Mouse (Mus musculus) MEL (cell line): ENCODE measurements at regions not wholly inside any gene's neighbourhood (a gene's known extent, or its start where the extent isn't known, plus 50 kb on each side); places are given as distances from the start of the nearest gene placed in this dataset.

ENCODE experiments used
- DNase-seq: peaks from one replicate; pipeline ENCODE4 v3.0.0; 2011; ENCODE audit warnings: low read depth, low spot score
- H3K27ac ChIP-seq: 2 replicates; pipeline ENCODE4 v1.5.1; 2012; ENCODE audit warnings: low read depth, mild to moderate bottlenecking, control low read depth, low read length, moderate library complexity; ENCODE audit not compliant: control insufficient read depth
- H3K27me3 ChIP-seq, 2 experiments: fragments of 150-350 bp in 1 of 2; sonication (generic) in 1 of 2; 2 replicates each; pipeline ENCODE4 v1.6.1; 2012; ENCODE audit warnings: low read length in 2 of 2, mild to moderate bottlenecking in 2 of 2, improper control_type of control experiment in 1 of 2, moderate library complexity in 1 of 2; ENCODE audit not compliant: insufficient read depth in 2 of 2, control insufficient read depth in 1 of 2
- H3K36me3 ChIP-seq, 2 experiments: 2 replicates each; pipeline ENCODE4 v1.6.1; 2012 to 2014; ENCODE audit warnings: low read length in 2 of 2, improper control_type of control experiment in 1 of 2, inconsistent platforms in 1 of 2, mild to moderate bottlenecking in 1 of 2; ENCODE audit not compliant: insufficient read depth in 2 of 2, control insufficient read depth in 1 of 2
- H3K4me1 ChIP-seq, 2 experiments: fragments of 150-350 bp in 1 of 2; sonication (generic) in 1 of 2; 2 replicates each; pipeline ENCODE4 v1.6.1; 2012; ENCODE audit warnings: low read length in 2 of 2, improper control_type of control experiment in 1 of 2, mild to moderate bottlenecking in 1 of 2; ENCODE audit not compliant: insufficient read depth in 2 of 2, control insufficient read depth in 1 of 2
- H3K4me3 ChIP-seq, 2 experiments: fragments of 150-350 bp in 1 of 2; sonication (generic) in 1 of 2; 2 replicates each; pipeline ENCODE4 v1.5.1; 2012; ENCODE audit warnings: low read depth in 2 of 2, low read length in 2 of 2, mild to moderate bottlenecking in 2 of 2, moderate library complexity in 2 of 2, control low read depth in 1 of 2, improper control_type of control experiment in 1 of 2; ENCODE audit not compliant: control insufficient read depth in 1 of 2, insufficient read depth in 1 of 2
- H3K79me2 ChIP-seq: 2 replicates; pipeline ENCODE4 v1.6.1; 2012; ENCODE audit warnings: mild to moderate bottlenecking, low read length, moderate library complexity; ENCODE audit not compliant: control insufficient read depth, poor library complexity, insufficient read depth
- H3K9ac ChIP-seq: 2 replicates; pipeline ENCODE4 v1.6.1; 2012; ENCODE audit warnings: low read depth, mild to moderate bottlenecking, control low read depth, low read length, moderate library complexity; ENCODE audit not compliant: control insufficient read depth, poor library complexity, severe bottlenecking
- H3K9me3 ChIP-seq: fragments of 150-350 bp; sonication (generic); replicated peaks from 2 replicates; pipeline ENCODE4 v1.6.1; 2012; ENCODE audit warnings: mild to moderate bottlenecking, low read length, improper control_type of control experiment, moderate library complexity; ENCODE audit not compliant: insufficient read depth
- CHD2 ChIP-seq: IDR thresholded peaks from 2 replicates; pipeline ENCODE4 v1.6.1; 2011; ENCODE audit warnings: low read length, improper control_type of control experiment
- ELF1 ChIP-seq: IDR thresholded peaks from 2 replicates; pipeline ENCODE4 v1.6.1; 2014; ENCODE audit warnings: low read depth, mild to moderate bottlenecking, inconsistent platforms, low read length, improper control_type of control experiment, moderate library complexity
- ETS1 ChIP-seq: IDR thresholded peaks from 2 replicates; pipeline ENCODE4 v1.6.1; 2012; ENCODE audit warnings: low read depth, mild to moderate bottlenecking, inconsistent platforms, low read length, improper control_type of control experiment, moderate library complexity
- GABPA ChIP-seq: IDR thresholded peaks from 2 replicates; pipeline ENCODE4 v1.6.1; 2012; ENCODE audit warnings: low read depth, mild to moderate bottlenecking, inconsistent platforms, low read length, improper control_type of control experiment, moderate library complexity
- GATA1 ChIP-seq: IDR thresholded peaks from 2 replicates; pipeline ENCODE4 v1.6.1; 2011; ENCODE audit warnings: low read depth, low read length, improper control_type of control experiment
- HCFC1 ChIP-seq: IDR thresholded peaks from 2 replicates; pipeline ENCODE4 v1.6.1; 2012; ENCODE audit warnings: low read depth, mild to moderate bottlenecking, inconsistent platforms, low read length, improper control_type of control experiment, moderate library complexity
- JUND ChIP-seq: IDR thresholded peaks from 2 replicates; pipeline ENCODE4 v1.6.1; 2011; ENCODE audit warnings: low read depth, mild to moderate bottlenecking, improper control_type of control experiment, low read length
- MAFK ChIP-seq: IDR thresholded peaks from 2 replicates; pipeline ENCODE4 v1.6.1; 2011; ENCODE audit warnings: low read depth, mild to moderate bottlenecking, low read length, improper control_type of control experiment, borderline replicate concordance
- MEF2A ChIP-seq: IDR thresholded peaks from 2 replicates; pipeline ENCODE4 v1.6.1; 2014; ENCODE audit warnings: low read depth, mild to moderate bottlenecking, inconsistent platforms, low read length, improper control_type of control experiment; ENCODE audit not compliant: poor library complexity, insufficient replicate concordance, severe bottlenecking; ENCODE audit errors: extremely low read depth
- MXI1 ChIP-seq: IDR thresholded peaks from 2 replicates; pipeline ENCODE4 v1.6.1; 2011; ENCODE audit warnings: mild to moderate bottlenecking, low read depth, low read length, improper control_type of control experiment
- MYC ChIP-seq: IDR thresholded peaks from 2 replicates; pipeline ENCODE4 v1.6.1; 2011; ENCODE audit warnings: low read depth, mild to moderate bottlenecking, low read length, improper control_type of control experiment, moderate library complexity
- NELFE ChIP-seq: IDR thresholded peaks from 2 replicates; pipeline ENCODE4 v1.6.1; 2011; ENCODE audit warnings: low read depth, low read length, improper control_type of control experiment
- POLR2A ChIP-seq, 2 experiments: IDR thresholded peaks; 2 replicates each; pipeline ENCODE4 v1.6.1; 2011 to 2012; ENCODE audit warnings: low read length in 2 of 2, mild to moderate bottlenecking in 2 of 2, control low read depth in 1 of 2, improper control_type of control experiment in 1 of 2, low read depth in 1 of 2, moderate library complexity in 1 of 2; ENCODE audit not compliant: control insufficient read depth in 1 of 2, insufficient read depth in 1 of 2, poor library complexity in 1 of 2
- POLR2AphosphoS2 ChIP-seq: IDR thresholded peaks from 2 replicates; pipeline ENCODE4 v1.6.1; 2011; ENCODE audit warnings: low read length, improper control_type of control experiment
- SMC3 ChIP-seq: IDR thresholded peaks from 2 replicates; pipeline ENCODE4 v1.6.1; 2011; ENCODE audit warnings: low read depth, low read length, improper control_type of control experiment
- TAL1 ChIP-seq: IDR thresholded peaks from 2 replicates; pipeline ENCODE4 v1.6.1; 2012; ENCODE audit warnings: mild to moderate bottlenecking, inconsistent platforms, low read length, moderate library complexity, mixed read lengths
- TCF12 ChIP-seq: IDR thresholded peaks from 2 replicates; pipeline ENCODE4 v1.6.1; 2014; ENCODE audit warnings: low read depth, mild to moderate bottlenecking, inconsistent platforms, low read length, improper control_type of control experiment, moderate library complexity
- ZKSCAN1 ChIP-seq: IDR thresholded peaks from 2 replicates; pipeline ENCODE4 v1.6.1; 2012; ENCODE audit warnings: low read depth, mild to moderate bottlenecking, inconsistent platforms, low read length, improper control_type of control experiment, moderate library complexity
- ZMIZ1 ChIP-seq: IDR thresholded peaks from 2 replicates; pipeline ENCODE4 v1.6.1; 2012; ENCODE audit warnings: low read depth, mild to moderate bottlenecking, inconsistent platforms, low read length, improper control_type of control experiment, moderate library complexity
- ZNF384 ChIP-seq: IDR thresholded peaks from 2 replicates; pipeline ENCODE4 v1.6.1; 2012; ENCODE audit warnings: low read depth, mild to moderate bottlenecking, inconsistent platforms, low read length, improper control_type of control experiment

GRCm38 (mm10) chr1:158129243-158129770, 226.8 kb downstream of the Brinp2 start:
- Histone ChIP-seq H3K27me3 (peaks cover 0 to 1% of the 10 kb centered on the region in 2 experiments; a peak in 2 of 4 replicates), H3K36me3 (no peaks in the 10 kb centered on the region), H3K79me2 (no peaks in the 10 kb centered on the region), H3K4me3 (no peak overlapping the region), H3K9ac (no peak overlapping the region), H3K27ac (no peak overlapping the region), H3K4me1 (no peaks in the 10 kb centered on the region), H3K9me3 (no peaks in the 10 kb centered on the region)
- no peak for DNase-seq
- no peak for TF ChIP-seq MAFK
- TF ChIP-seq MYC, result no peak
- no peak for TF ChIP-seq POLR2A (IDR thresholded peaks at IDR 0.05; ENCODE audit: control insufficient read depth in 1 of 2, insufficient read depth in 1 of 2, low read depth in 1 of 2, low read length in 2 of 2, poor library complexity in 1 of 2)
- TF ChIP-seq MEF2A, result no peak
- TF ChIP-seq MXI1, result no peak
- no peak for TF ChIP-seq ELF1
- no peak for TF ChIP-seq POLR2AphosphoS2
- TF ChIP-seq ZKSCAN1, result no peak
- no peak for TF ChIP-seq NELFE
- TF ChIP-seq HCFC1, result no peak
- TF ChIP-seq GABPA, result no peak
- no peak for TF ChIP-seq CHD2
- TF ChIP-seq, all 39 proteins: peak for 0

GRCm38 (mm10) chr1:158147525-158147924, 208.6 kb downstream of the Brinp2 start:
- no peak for TF ChIP-seq ZNF384
- no peak for TF ChIP-seq SMC3
- no peak for TF ChIP-seq GATA1
- TF ChIP-seq ETS1, result no peak
- no peak for TF ChIP-seq TAL1
- no peak for TF ChIP-seq JUND
- no peak for TF ChIP-seq ZMIZ1
- TF ChIP-seq MYC, result no peak
- TF ChIP-seq MAFK, result no peak
- TF ChIP-seq HCFC1, result no peak
- no peak for TF ChIP-seq TCF12
- no peak for TF ChIP-seq ELF1
- no peaks in the 10 kb centered on the region for H3K79me2 ChIP-seq
- H3K27me3 ChIP-seq, result peaks cover 0 to 3% of the 10 kb centered on the region in 2 experiments; a peak in 1 of 4 replicates
- no peak for DNase-seq
- no peak overlapping the region for H3K27ac ChIP-seq
- no peaks in the 10 kb centered on the region for H3K9me3 ChIP-seq
- H3K36me3 ChIP-seq, result no peaks in the 10 kb centered on the region
- no peak overlapping the region for H3K4me3 ChIP-seq
- no peak overlapping the region for H3K9ac ChIP-seq
- no peaks in the 10 kb centered on the region for H3K4me1 ChIP-seq
